Mouse (Mus musculus): ENCODE data around the gene Afdn. TPM values are rescaled to one million over a fixed set of nuclear protein-coding genes. Genes with fewer than 3 reads are reported as not detected.

Gene Afdn
- 77.3 and 92.6 TPM in 2 replicates for polyA plus RNA-seq (2015; fragmentation: Nextera tagmentation; extraction: Ambion mirVana)

GRCm38 (mm10) chr17:13759853-13760627 lies at the start of gene Afdn:
Afdn (plus strand) TSS chr17:13760539.
- H3K9ac ChIP-seq (ENCODE audit: low read length): peak within 1 kb of the TSS; percentile 89
- WGBS: 1% methylated on average over 79 of the region's 108 CpGs

GRCm38 (mm10) chr17:13711173-13711572 lies 49.2 kb upstream of the Afdn start:
- Histone ChIP-seq H3K4me3 (ENCODE audit: low read length) (no peak overlapping the region), H3K27me3 (ENCODE audit: control insufficient read depth, insufficient read depth, low read depth, low read length) (no peaks in the 10 kb centered on the region), H3K4me2 (ENCODE audit: low read depth, low read length) (no peak overlapping the region), H3K36me3 (ENCODE audit: control insufficient read depth, insufficient read depth, low read length) (no peaks in the 10 kb centered on the region), H3K9me3 (ENCODE audit: control insufficient read depth, low read length) (no peaks in the 10 kb centered on the region), H3K27ac (ENCODE audit: low read length) (no peak overlapping the region), H3K4me1 (replicated peaks; ENCODE audit: control insufficient read depth, insufficient read depth, low read length) (peaks cover 3% of the 10 kb centered on the region; the same call in 1 of the 2 replicates), H3K9ac (ENCODE audit: low read length) (no peak overlapping the region)
- ATAC-seq (ENCODE audit: low read depth): no peak
- 70% methylated on average over 5 of the region's 5 CpGs for WGBS

More at GRCm38 (mm10) chr17:13759853-13760627, at the start of gene Afdn:
- Histone ChIP-seq H3K4me3 (ENCODE audit: low read length) (peak within 1 kb of the TSS; percentile 89), H3K4me1 (replicated peaks; ENCODE audit: control insufficient read depth, insufficient read depth, low read length) (peaks cover 18% of the 10 kb centered on the region), H3K9me3 (ENCODE audit: control insufficient read depth, low read length) (no peaks in the 10 kb centered on the region), H3K27me3 (ENCODE audit: control insufficient read depth, insufficient read depth, low read depth, low read length) (no peaks in the 10 kb centered on the region), H3K27ac (ENCODE audit: low read length) (peak within 1 kb of the TSS; percentile 93), H3K4me2 (ENCODE audit: low read depth, low read length) (peak within 1 kb of the TSS; percentile 98), H3K36me3 (ENCODE audit: control insufficient read depth, insufficient read depth, low read length) (no peaks in the 10 kb centered on the region)
- peak; percentile 95 for ATAC-seq (ENCODE audit: low read depth)

DNA sequence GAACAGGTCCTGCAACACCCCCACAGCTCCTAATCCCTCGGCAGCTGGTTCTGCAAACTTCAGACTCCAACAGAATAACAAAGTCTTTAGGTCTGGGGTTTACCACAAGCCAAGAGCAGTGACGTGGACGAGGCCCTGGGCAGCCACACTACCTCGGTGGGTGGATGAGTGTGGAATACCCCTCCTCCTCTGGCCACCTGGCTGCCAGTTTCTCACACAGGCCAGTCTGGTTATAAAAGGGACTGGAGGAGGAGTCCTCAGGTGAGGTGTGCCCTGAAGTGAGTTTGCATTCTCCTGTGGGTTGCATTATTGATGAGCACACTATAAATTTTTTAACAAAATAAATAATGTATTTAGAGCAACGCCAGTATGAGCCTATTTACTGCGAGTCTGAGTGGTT lies 48.2 kb upstream of the Afdn start:
- Histone ChIP-seq H3K4me3 (ENCODE audit: low read length) (no peak overlapping the region), H3K4me1 (replicated peaks; ENCODE audit: control insufficient read depth, insufficient read depth, low read length) (peaks cover 3% of the 10 kb centered on the region; the same call in 1 of the 2 replicates), H3K36me3 (ENCODE audit: control insufficient read depth, insufficient read depth, low read length) (no peaks in the 10 kb centered on the region), H3K27ac (ENCODE audit: low read length) (no peak overlapping the region), H3K4me2 (ENCODE audit: low read depth, low read length) (no peak overlapping the region), H3K9me3 (ENCODE audit: control insufficient read depth, low read length) (no peaks in the 10 kb centered on the region), H3K9ac (ENCODE audit: low read length) (no peak overlapping the region), H3K27me3 (ENCODE audit: control insufficient read depth, insufficient read depth, low read depth, low read length) (no peaks in the 10 kb centered on the region)
- ATAC-seq (ENCODE audit: low read depth): no peak
- WGBS: 64% methylated on average over 6 of the region's 6 CpGs

DNA sequence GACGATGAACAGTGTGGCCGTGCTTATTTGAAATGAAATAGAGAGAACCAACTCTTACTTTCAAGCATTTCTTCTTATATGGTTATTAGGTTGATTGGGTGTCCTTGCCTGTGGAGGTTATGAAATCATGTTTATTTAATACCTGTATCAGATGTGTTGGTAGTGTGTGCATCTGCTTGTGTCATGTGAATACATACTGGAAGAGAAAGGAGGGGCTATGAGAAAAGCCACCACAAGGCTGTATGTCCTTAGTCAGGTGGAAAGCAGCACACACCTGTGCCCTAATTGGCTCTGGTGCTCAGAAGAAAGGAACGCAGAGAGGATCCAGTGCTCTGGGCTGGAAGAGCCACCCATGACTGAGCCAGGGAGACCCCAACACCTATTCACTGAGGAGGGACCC lies 47.8 kb upstream of the Afdn start:
- Histone ChIP-seq H3K9me3 (ENCODE audit: control insufficient read depth, low read length) (no peaks in the 10 kb centered on the region), H3K27ac (ENCODE audit: low read length) (no peak overlapping the region), H3K27me3 (ENCODE audit: control insufficient read depth, insufficient read depth, low read depth, low read length) (no peaks in the 10 kb centered on the region), H3K4me2 (ENCODE audit: low read depth, low read length) (no peak overlapping the region), H3K4me3 (ENCODE audit: low read length) (no peak overlapping the region), H3K9ac (ENCODE audit: low read length) (no peak overlapping the region), H3K36me3 (ENCODE audit: control insufficient read depth, insufficient read depth, low read length) (no peaks in the 10 kb centered on the region), H3K4me1 (replicated peaks; ENCODE audit: control insufficient read depth, insufficient read depth, low read length) (peaks cover 3% of the 10 kb centered on the region; the same call in 1 of the 2 replicates)
- ATAC-seq (ENCODE audit: low read depth): no peak
- WGBS: 88% methylated on average over 3 of the region's 3 CpGs

DNA sequence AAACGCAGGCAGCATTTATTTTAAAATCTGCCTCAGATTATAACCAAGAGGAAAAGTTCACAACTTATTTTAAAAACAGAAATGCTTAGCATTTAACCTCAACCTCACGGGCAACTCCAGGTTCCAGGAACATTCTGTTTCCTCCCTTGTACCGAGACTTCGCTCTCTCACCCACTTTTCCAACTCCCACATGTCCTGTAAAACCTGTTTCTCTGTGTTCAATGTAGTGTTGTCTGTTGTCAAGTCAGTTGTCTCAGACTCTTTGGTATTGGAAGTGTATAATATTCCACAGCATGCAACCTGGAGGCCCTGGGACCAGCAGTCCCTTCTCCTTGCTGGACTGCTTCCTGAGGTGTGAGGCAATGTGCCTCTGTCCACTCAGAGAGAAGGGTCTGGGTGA lies 46.2 kb upstream of the Afdn start:
- Histone ChIP-seq H3K36me3 (ENCODE audit: control insufficient read depth, insufficient read depth, low read length) (no peaks in the 10 kb centered on the region), H3K4me2 (ENCODE audit: low read depth, low read length) (no peak overlapping the region), H3K9me3 (ENCODE audit: control insufficient read depth, low read length) (no peaks in the 10 kb centered on the region), H3K27me3 (ENCODE audit: control insufficient read depth, insufficient read depth, low read depth, low read length) (no peaks in the 10 kb centered on the region), H3K4me3 (ENCODE audit: low read length) (no peak overlapping the region), H3K9ac (ENCODE audit: low read length) (no peak overlapping the region), H3K27ac (ENCODE audit: low read length) (no peak overlapping the region), H3K4me1 (replicated peaks; ENCODE audit: control insufficient read depth, insufficient read depth, low read length) (peaks cover 3% of the 10 kb centered on the region; the same call in 1 of the 2 replicates)
- no peak for ATAC-seq (ENCODE audit: low read depth)
- 71% methylated on average over 4 of the region's 4 CpGs for WGBS

DNA sequence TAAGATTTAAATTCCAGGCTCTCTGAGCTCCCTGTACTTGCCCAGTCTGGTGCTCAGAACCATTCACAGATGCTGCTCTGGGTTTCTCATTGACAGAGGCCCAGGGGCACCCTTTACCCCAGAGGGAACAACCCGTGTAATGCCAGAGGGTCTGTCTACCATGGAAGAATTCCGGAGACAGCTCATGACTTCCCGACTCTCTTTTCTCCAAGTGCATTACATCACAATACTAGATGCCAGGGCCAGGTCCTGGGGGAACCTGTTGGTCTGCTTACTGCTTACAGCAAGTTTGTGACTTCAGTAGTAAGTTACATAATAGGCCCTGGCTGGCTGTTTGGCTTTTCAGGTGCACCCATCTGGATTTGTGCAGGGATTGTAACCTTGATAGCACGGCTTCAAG lies 45.7 kb upstream of the Afdn start:
- peak; percentile 26; the same call in 1 of the 2 replicates for ATAC-seq (ENCODE audit: low read depth)
- Histone ChIP-seq H3K9me3 (ENCODE audit: control insufficient read depth, low read length) (no peaks in the 10 kb centered on the region), H3K4me3 (ENCODE audit: low read length) (no peak overlapping the region), H3K27me3 (ENCODE audit: control insufficient read depth, insufficient read depth, low read depth, low read length) (no peaks in the 10 kb centered on the region), H3K4me1 (replicated peaks; ENCODE audit: control insufficient read depth, insufficient read depth, low read length) (peaks cover 3% of the 10 kb centered on the region; the same call in 1 of the 2 replicates), H3K4me2 (ENCODE audit: low read depth, low read length) (no peak overlapping the region), H3K27ac (ENCODE audit: low read length) (0 out of 2 replicates have a peak overlapping the region, but pooled peaks have one; percentile 24), H3K36me3 (ENCODE audit: control insufficient read depth, insufficient read depth, low read length) (no peaks in the 10 kb centered on the region), H3K9ac (ENCODE audit: low read length) (no peak overlapping the region)
- 53% methylated on average over 4 of the region's 4 CpGs for WGBS

DNA sequence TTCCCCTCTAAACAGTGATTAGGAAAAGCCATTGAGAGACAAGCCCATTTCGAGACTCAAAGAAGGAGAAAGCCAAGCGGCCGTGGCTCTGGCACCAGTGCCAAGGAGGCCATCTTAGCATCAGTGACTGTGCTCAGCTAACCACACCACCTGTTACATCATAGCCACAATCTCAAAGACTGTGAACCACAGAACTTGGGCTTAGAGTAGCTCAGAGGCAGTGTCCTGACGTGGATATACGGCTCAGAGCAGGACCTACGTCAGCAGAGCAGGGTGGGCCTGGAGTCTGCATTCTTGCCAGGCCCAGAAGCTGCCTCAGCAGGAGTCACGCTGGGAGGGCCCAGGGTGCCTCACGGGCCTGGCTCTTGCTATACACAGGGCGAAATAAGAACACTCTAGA lies 44.8 kb upstream of the Afdn start:
- ATAC-seq (ENCODE audit: low read depth): no peak; the same call in 1 of the 2 replicates
- Histone ChIP-seq H3K36me3 (ENCODE audit: control insufficient read depth, insufficient read depth, low read length) (no peaks in the 10 kb centered on the region), H3K27me3 (ENCODE audit: control insufficient read depth, insufficient read depth, low read depth, low read length) (no peaks in the 10 kb centered on the region), H3K4me2 (ENCODE audit: low read depth, low read length) (no peak overlapping the region), H3K9me3 (ENCODE audit: control insufficient read depth, low read length) (no peaks in the 10 kb centered on the region), H3K9ac (ENCODE audit: low read length) (no peak overlapping the region), H3K4me3 (ENCODE audit: low read length) (no peak overlapping the region), H3K27ac (ENCODE audit: low read length) (no peak overlapping the region), H3K4me1 (replicated peaks; ENCODE audit: control insufficient read depth, insufficient read depth, low read length) (peaks cover 3% of the 10 kb centered on the region; the same call in 1 of the 2 replicates)
- 58% methylated on average over 9 of the region's 9 CpGs for WGBS

DNA sequence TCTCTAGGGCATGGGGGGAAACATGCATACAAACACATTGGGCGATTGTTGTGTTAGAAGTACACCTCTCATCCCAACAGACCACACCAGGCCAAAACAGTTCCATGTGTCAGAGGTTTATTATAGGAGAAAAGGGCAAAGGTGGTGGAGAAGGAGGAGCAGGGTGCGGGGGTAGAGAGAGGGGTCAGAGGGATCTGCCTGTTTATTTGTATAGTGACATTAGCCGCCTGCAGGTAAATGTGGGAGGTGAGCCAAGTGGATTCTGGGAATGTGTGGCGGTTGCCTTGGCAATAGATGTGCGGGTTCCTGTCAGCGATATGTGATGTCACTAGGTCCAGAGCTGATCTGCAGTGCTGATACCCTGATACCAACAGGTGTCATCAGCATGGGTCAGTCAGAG lies 44.0 kb upstream of the Afdn start:
- H3K4me2 ChIP-seq (ENCODE audit: low read depth, low read length): no peak overlapping the region
- WGBS: 74% methylated on average over 6 of the region's 6 CpGs
- ATAC-seq (ENCODE audit: low read depth): no peak
- no peaks in the 10 kb centered on the region for H3K36me3 ChIP-seq (ENCODE audit: control insufficient read depth, insufficient read depth, low read length)
- no peaks in the 10 kb centered on the region for H3K27me3 ChIP-seq (ENCODE audit: control insufficient read depth, insufficient read depth, low read depth, low read length)
- H3K27ac ChIP-seq (ENCODE audit: low read length): no peak overlapping the region
- H3K9me3 ChIP-seq (ENCODE audit: control insufficient read depth, low read length): no peaks in the 10 kb centered on the region
- H3K4me3 ChIP-seq (ENCODE audit: low read length): no peak overlapping the region
- H3K9ac ChIP-seq (ENCODE audit: low read length): no peak overlapping the region
- peaks cover 3% of the 10 kb centered on the region; the same call in 1 of the 2 replicates for H3K4me1 ChIP-seq (replicated peaks; ENCODE audit: control insufficient read depth, insufficient read depth, low read length)

- H3K27ac ChIP-seq (ENCODE audit: low read length): no peak overlapping the region
- 88% methylated on average over 11 of the region's 11 CpGs for WGBS
- no peak overlapping the region for H3K4me2 ChIP-seq (ENCODE audit: low read depth, low read length)
- no peak overlapping the region for H3K4me3 ChIP-seq (ENCODE audit: low read length)
- H3K9me3 ChIP-seq (ENCODE audit: control insufficient read depth, low read length): no peaks in the 10 kb centered on the region
- peaks cover 3% of the 10 kb centered on the region; the same call in 1 of the 2 replicates for H3K4me1 ChIP-seq (replicated peaks; ENCODE audit: control insufficient read depth, insufficient read depth, low read length)
- H3K27me3 ChIP-seq (ENCODE audit: control insufficient read depth, insufficient read depth, low read depth, low read length): no peaks in the 10 kb centered on the region
- no peaks in the 10 kb centered on the region for H3K36me3 ChIP-seq (ENCODE audit: control insufficient read depth, insufficient read depth, low read length)
- H3K9ac ChIP-seq (ENCODE audit: low read length): no peak overlapping the region
- ATAC-seq (ENCODE audit: low read depth): no peak
Measured at GRCm38 (mm10) chr17:13717428-13717827, 42.9 kb upstream of the Afdn start.
